Comparison of ENCODE assay signal across 9 mouse cellular contexts in the genomic region with DNA sequence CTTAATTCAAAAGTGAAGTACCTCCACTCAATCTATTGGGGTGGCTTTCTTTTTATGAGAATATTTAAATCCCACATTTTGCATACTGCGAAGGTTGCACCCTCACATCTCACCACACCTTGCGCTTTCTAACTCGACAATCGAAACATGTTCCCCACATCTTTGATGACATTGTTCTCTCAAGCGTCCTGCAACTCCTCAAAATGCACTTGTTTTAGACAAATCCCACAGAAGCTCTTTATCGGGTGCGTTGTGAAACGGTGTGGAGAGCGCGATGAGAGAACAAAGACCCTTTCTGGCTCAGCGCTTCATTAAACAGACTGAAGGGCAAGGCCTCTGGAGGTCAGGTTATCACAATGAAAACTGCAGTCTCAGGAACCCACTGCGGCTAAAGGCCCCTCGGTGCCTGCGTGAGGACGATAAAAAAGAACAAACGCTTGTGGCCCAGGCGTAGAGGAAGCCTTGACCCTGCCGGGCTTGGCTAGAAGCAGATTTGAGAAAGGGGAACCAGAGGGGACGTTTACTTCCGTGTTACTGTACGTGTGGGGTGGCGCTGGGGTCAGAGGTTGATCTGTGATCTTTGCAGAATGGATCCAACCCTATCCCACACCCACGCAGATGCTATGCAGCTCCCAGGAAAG.
A peak's percentile ranks its signal among the peaks of the same experiment; 100 is the strongest.
DNase-seq lines count a peak whose midpoint lies in the region; ATAC-seq and TF ChIP-seq lines count a peak whose summit lies in the region.
"Had no signal": no experiment of that assay in that cellular context is flagged by ENCODE, and none has a peak within 500 bp of the region (broad histone marks: within the 10 kb centered on the region; RNA-seq: fewer than 3 reads in every experiment).

No protein-coding gene starts in this region.

- H3K27ac ChIP-seq in lung, embryonic 16.5 days (ENCODE audit: low read length) = no peak overlapping the region
- H3K27ac ChIP-seq in forebrain, postnatal 0 days (ENCODE audit: low read depth, low read length) = no peak overlapping the region
- no peak overlapping the region for H3K27ac ChIP-seq in liver, embryonic 13.5 days
- 0 out of 2 replicates have a peak overlapping the region, but pooled peaks have one; percentile 18 for H3K27ac ChIP-seq in neural tube, embryonic 15.5 days (replicated peaks)
- H3K27ac ChIP-seq: limb, embryonic 13.5 days had no signal

- no peaks in the 10 kb centered on the region for H3K27me3 ChIP-seq in lung, embryonic 16.5 days (ENCODE audit: control insufficient read depth, insufficient read depth, low read depth, low read length)
- no peaks in the 10 kb centered on the region for H3K27me3 ChIP-seq in forebrain, postnatal 0 days (ENCODE audit: insufficient read depth, low read length)
- H3K27me3 ChIP-seq in liver, embryonic 13.5 days = no peaks in the 10 kb centered on the region
- H3K27me3 ChIP-seq in neural tube, embryonic 15.5 days (replicated peaks) = no peaks in the 10 kb centered on the region
- H3K27me3 ChIP-seq: limb, embryonic 13.5 days had no signal

- 17% methylated on average over 23 of the region's 23 CpGs for WGBS in lung, embryonic 16.5 days
- 9% methylated on average over 23 of the region's 23 CpGs for WGBS in forebrain, postnatal 0 days
- 13% methylated on average over 23 of the region's 23 CpGs for WGBS in liver, embryonic 13.5 days (ENCODE audit: insufficient replicate concordance)
- 10% methylated on average over 23 of the region's 23 CpGs for WGBS in neural tube, embryonic 15.5 days

- no peaks in the 10 kb centered on the region for H3K9me3 ChIP-seq in lung, embryonic 16.5 days (ENCODE audit: control insufficient read depth, low read length)
- no peaks in the 10 kb centered on the region for H3K9me3 ChIP-seq in forebrain, postnatal 0 days (ENCODE audit: low read length)
- H3K9me3 ChIP-seq in liver, embryonic 13.5 days (replicated peaks) = no peaks in the 10 kb centered on the region
- H3K9me3 ChIP-seq in neural tube, embryonic 15.5 days (replicated peaks) = no peaks in the 10 kb centered on the region
- H3K9me3 ChIP-seq: limb, embryonic 13.5 days had no signal

- H3K4me2 ChIP-seq in lung, embryonic 16.5 days (ENCODE audit: low read depth, low read length) = 0 out of 2 replicates have a peak overlapping the region, but pooled peaks have one; percentile 4
- peak overlapping the region; percentile 16; the same call in 1 of the 2 replicates for H3K4me2 ChIP-seq in forebrain, postnatal 0 days (ENCODE audit: low read depth)
- 0 out of 2 replicates have a peak overlapping the region, but pooled peaks have one; percentile 23 for H3K4me2 ChIP-seq in liver, embryonic 13.5 days
- H3K4me2 ChIP-seq in neural tube, embryonic 15.5 days = peak overlapping the region; percentile 39
- H3K4me2 ChIP-seq: limb, embryonic 13.5 days had no signal

- DNase-seq in lung, adult 18-20 months = no peak
- peak; percentile 44 for DNase-seq in forebrain, postnatal 0 days
- DNase-seq in liver, embryonic 13.5 days = peak; percentile 2
- DNase-seq in B cell, adult 2 months = no peak
- DNase-seq in left cerebral cortex, adult 9 months (ENCODE audit: low spot score in 2 of 2) = no peak
- DNase-seq in cerebellum, adult 11 months = no peak

- no peak overlapping the region for H3K9ac ChIP-seq in lung, embryonic 16.5 days (ENCODE audit: low read length)
- H3K9ac ChIP-seq in forebrain, postnatal 0 days = no peak overlapping the region
- no peak overlapping the region for H3K9ac ChIP-seq in liver, embryonic 13.5 days
- H3K9ac ChIP-seq in neural tube, embryonic 15.5 days (replicated peaks) = no peak overlapping the region
- H3K9ac ChIP-seq: limb, embryonic 13.5 days had no signal

- H3K36me3 ChIP-seq in lung, embryonic 16.5 days (ENCODE audit: control insufficient read depth, insufficient read depth, low read length) = no peaks in the 10 kb centered on the region
- H3K36me3 ChIP-seq in forebrain, postnatal 0 days (ENCODE audit: insufficient read depth) = no peaks in the 10 kb centered on the region
- no peaks in the 10 kb centered on the region for H3K36me3 ChIP-seq in liver, embryonic 13.5 days
- H3K36me3 ChIP-seq in neural tube, embryonic 15.5 days = no peaks in the 10 kb centered on the region
- H3K36me3 ChIP-seq: limb, embryonic 13.5 days had no signal

- 0 out of 2 replicates have a peak, but pooled peaks have one; percentile 27 for ATAC-seq in lung, embryonic 16.5 days (ENCODE audit: low read depth)
- no peak for ATAC-seq in forebrain, postnatal 0 days
- ATAC-seq in liver, embryonic 13.5 days (ENCODE audit: low read depth) = peak; percentile 54
- peak; percentile 8; the same call in 1 of the 2 replicates for ATAC-seq in neural tube, embryonic 15.5 days (ENCODE audit: low FRiP score)

- peaks cover 7% of the 10 kb centered on the region; the same call in 1 of the 2 replicates for H3K4me1 ChIP-seq in lung, embryonic 16.5 days (replicated peaks; ENCODE audit: control insufficient read depth, insufficient read depth, low read length)
- H3K4me1 ChIP-seq in forebrain, postnatal 0 days (ENCODE audit: insufficient read depth) = peaks cover 6% of the 10 kb centered on the region; the same call in 1 of the 2 replicates
- H3K4me1 ChIP-seq in liver, embryonic 13.5 days (replicated peaks) = peaks cover 7% of the 10 kb centered on the region; the same call in 1 of the 2 replicates
- H3K4me1 ChIP-seq in neural tube, embryonic 15.5 days = peaks cover 15% of the 10 kb centered on the region
- H3K4me1 ChIP-seq: limb, embryonic 13.5 days had no signal

- no peak for TF ChIP-seq CTCF in forebrain, postnatal 0 days (IDR thresholded peaks at IDR 0.05; ENCODE audit: low read depth)

- no peak overlapping the region for H3K4me3 ChIP-seq in lung, embryonic 16.5 days (ENCODE audit: low read length)
- H3K4me3 ChIP-seq in forebrain, postnatal 0 days (ENCODE audit: low read depth, low read length) = no peak overlapping the region
- H3K4me3 ChIP-seq in liver, embryonic 13.5 days (replicated peaks) = no peak overlapping the region
- H3K4me3 ChIP-seq in neural tube, embryonic 15.5 days (replicated peaks) = no peak overlapping the region
- H3K4me3 ChIP-seq: limb, embryonic 13.5 days had no signal

Comparison
In these comparisons a context has a peak if more than half of its experiments do, and no peak if none do; other contexts are left out.
1. DNase-seq: peak in forebrain, postnatal 0 days (single experiment) and liver, embryonic 13.5 days (single experiment); none in lung, adult 18-20 months (0 of 2), B cell, adult 2 months (0 of 2), left cerebral cortex, adult 9 months (0 of 2) and cerebellum, adult 11 months (single experiment).
2. Peak in every context shown above with its lines, with median percentiles within 50 percentile points of each other: H3K4me2 ChIP-seq.